Mouse (Mus musculus) limb, embryonic 14.5 days (tissue): ENCODE measurements around the gene Clrn2. TPM values are rescaled to one million over a fixed set of nuclear protein-coding genes. Genes with fewer than 3 reads are reported as not detected.
A peak's percentile ranks its signal among the peaks of the same experiment; 100 is the strongest.

Experiments used
- ATAC-seq: fragments of 200-750 bp; cut with Nextera tagmentation; 2 replicates; pipeline ENCODE4 v1.8.0; 2017; ENCODE audit warnings: low read depth, moderate number of reproducible peaks, moderate TSS enrichment; ENCODE audit not compliant: low FRiP score
- DNase-seq: peaks from one replicate; pipeline ENCODE4 v3.0.0-alpha.2; 2015; ENCODE audit warnings: low spot score
- H3K27ac ChIP-seq: fragments of 300-500 bp; sonication (generic); replicated peaks from 2 replicates; pipeline ENCODE4 v1.5.1; 2014; ENCODE audit warnings: low read depth, mild to moderate bottlenecking, low read length, moderate library complexity, mixed read lengths
- H3K27me3 ChIP-seq: fragments of 300-500 bp; sonication (generic); 2 replicates; pipeline ENCODE4 v1.6.1; 2014; ENCODE audit warnings: low read length, mixed read lengths; ENCODE audit not compliant: control insufficient read depth, insufficient read depth
- H3K36me3 ChIP-seq: fragments of 300-500 bp; sonication (generic); 2 replicates; pipeline ENCODE4 v1.6.1; 2014; ENCODE audit warnings: mild to moderate bottlenecking, low read length, moderate library complexity, mixed read lengths; ENCODE audit not compliant: control insufficient read depth, insufficient read depth
- H3K4me1 ChIP-seq: fragments of 300-500 bp; sonication (generic); 2 replicates; pipeline ENCODE4 v1.6.1; 2014; ENCODE audit warnings: antibody characterized with exemption, low read length, mixed read lengths; ENCODE audit not compliant: control insufficient read depth, insufficient read depth
- H3K4me2 ChIP-seq: fragments of 300-500 bp; sonication (generic); replicated peaks from 2 replicates; pipeline ENCODE4 v1.6.1; 2014; ENCODE audit warnings: low read depth, mild to moderate bottlenecking, low read length, moderate library complexity; ENCODE audit not compliant: severe bottlenecking
- H3K4me3 ChIP-seq: fragments of 300-500 bp; sonication (generic); replicated peaks from 2 replicates; pipeline ENCODE4 v1.5.1; 2014; ENCODE audit warnings: low read length
- H3K9ac ChIP-seq: fragments of 300-500 bp; sonication (generic); 2 replicates; pipeline ENCODE4 v1.6.1; 2014; ENCODE audit warnings: mild to moderate bottlenecking, low read depth, low read length, moderate library complexity; ENCODE audit not compliant: severe bottlenecking
- H3K9me3 ChIP-seq: fragments of 300-500 bp; sonication (generic); 2 replicates; pipeline ENCODE4 v1.6.1; 2016; ENCODE audit warnings: low read length; ENCODE audit not compliant: control insufficient read depth
- POLR2A ChIP-seq: fragments of 200-500 bp; IDR thresholded peaks from 2 replicates; pipeline ENCODE4 v1.8.0; 2012; ENCODE audit warnings: inconsistent platforms, mild to moderate bottlenecking, moderate library complexity, borderline replicate concordance; ENCODE audit not compliant: insufficient read depth, insufficient read length; ENCODE audit errors: extremely low read depth
- WGBS: fragments of 180-500 bp; shearing (Covaris S2); extraction: QIAGEN DNeasy Blood & Tissue Kit; methylation state at CpG from one replicate; pipeline ENCODE4 v1.1.7; 2014; 5-methylcytosine and 5-hydroxymethylcytosine counted together
- polyA plus RNA-seq, 2 experiments: library from polyadenylated mRNA; depleted of rRNA in 1 of 2; stranded (reverse) in 1 of 2; unstranded in 1 of 2; fragments of >200 nt; fragmentation: Nextera tagmentation in 1 of 2; extraction: Ambion mirVana in 1 of 2; gene quantifications; 2 replicates each; pipeline versions ENCODE4 v1.2.1 to v1.2.3; 2012 to 2014

The Clrn2 gene
- polyA plus RNA-seq, 2 experiments = not detected

GRCm38 (mm10) chr5:45493191-45494092 is 39.9 kb downstream of the Clrn2 start, which contains the start of gene Lap3:
Gene Lap3 (plus strand): TSS chr5:45493374.
- ATAC-seq (peak; percentile 92), DNase-seq (peak; percentile 94)
- TF ChIP-seq POLR2A = peak; percentile 80; the same call in 1 of the 2 replicates
- peaks cover 11% of the 10 kb centered on the region for H3K4me1 ChIP-seq
- H3K36me3 ChIP-seq = peaks cover 22% of the 10 kb centered on the region
- H3K9me3 ChIP-seq = no peaks in the 10 kb centered on the region
- H3K4me3 ChIP-seq = peak within 1 kb of the TSS; percentile 77
- H3K27me3 ChIP-seq = no peaks in the 10 kb centered on the region
- peak within 1 kb of the TSS; percentile 63 for H3K4me2 ChIP-seq
- under 1% methylated on average over 77 of the region's 78 CpGs for WGBS
- H3K27ac ChIP-seq = peak within 1 kb of the TSS; percentile 3; the same call in 1 of the 2 replicates
- H3K9ac ChIP-seq = peak within 1 kb of the TSS; percentile 84

GRCm38 (mm10) chr5:45494093-45494755 is 40.7 kb downstream of the Clrn2 start:
- peaks cover 11% of the 10 kb centered on the region for H3K4me1 ChIP-seq
- peak overlapping the region; percentile 63 for H3K4me2 ChIP-seq
- peak overlapping the region; percentile 77 for H3K4me3 ChIP-seq
- peaks cover 30% of the 10 kb centered on the region for H3K36me3 ChIP-seq
- no peak overlapping the region for H3K27ac ChIP-seq
- H3K27me3 ChIP-seq = no peaks in the 10 kb centered on the region
- DNase-seq = no peak
- WGBS = 50% methylated on average over 9 of the region's 9 CpGs
- H3K9me3 ChIP-seq = no peaks in the 10 kb centered on the region
- H3K9ac ChIP-seq = peak overlapping the region; percentile 84
- TF ChIP-seq POLR2A = no peak
- no peak for ATAC-seq

GRCm38 (mm10) chr5:45495429-45495975 is 42.0 kb downstream of the Clrn2 start:
- WGBS = 87% methylated on average over 3 of the region's 3 CpGs

GRCm38 (mm10) chr5:45496042-45496441 is 42.5 kb downstream of the Clrn2 start:
- Histone ChIP-seq H3K27ac (no peak overlapping the region), H3K27me3 (no peaks in the 10 kb centered on the region), H3K4me1 (peaks cover 11% of the 10 kb centered on the region), H3K36me3 (peaks cover 46% of the 10 kb centered on the region), H3K4me2 (no peak overlapping the region), H3K9ac (no peak overlapping the region), H3K9me3 (no peaks in the 10 kb centered on the region), H3K4me3 (no peak overlapping the region)
- no peak for ATAC-seq
- DNase-seq = no peak
- no peak for TF ChIP-seq POLR2A

More at GRCm38 (mm10) chr5:45495429-45495975, 42.0 kb downstream of the Clrn2 start:
- Histone ChIP-seq H3K4me3 (no peak overlapping the region), H3K27ac (no peak overlapping the region), H3K27me3 (no peaks in the 10 kb centered on the region), H3K4me2 (no peak overlapping the region), H3K9ac (no peak overlapping the region), H3K9me3 (no peaks in the 10 kb centered on the region), H3K4me1 (peaks cover 11% of the 10 kb centered on the region), H3K36me3 (peaks cover 41% of the 10 kb centered on the region)
- TF ChIP-seq POLR2A = no peak
- ATAC-seq = no peak
- no peak for DNase-seq

GRCm38 (mm10) chr5:45496479-45496878 is 42.9 kb downstream of the Clrn2 start:
- no peaks in the 10 kb centered on the region for H3K9me3 ChIP-seq
- ATAC-seq (no peak), DNase-seq (no peak)
- no peak overlapping the region for H3K9ac ChIP-seq
- H3K4me3 ChIP-seq = no peak overlapping the region
- no peak for TF ChIP-seq POLR2A
- H3K4me1 ChIP-seq = peaks cover 11% of the 10 kb centered on the region
- no peak overlapping the region for H3K27ac ChIP-seq
- peaks cover 49% of the 10 kb centered on the region for H3K36me3 ChIP-seq
- no peak overlapping the region for H3K4me2 ChIP-seq
- no peaks in the 10 kb centered on the region for H3K27me3 ChIP-seq
- WGBS = 88% methylated on average over 4 of the region's 4 CpGs
